19 mouse cellular contexts compared by ENCODE assay signal in genomic region chr19:5181926-5182325, GRCm38 (mm10).
DNase-seq lines count a peak whose midpoint lies in the region; ATAC-seq lines count a peak whose summit lies in the region.
"Had no signal": no experiment of that assay in that cellular context is flagged by ENCODE, and none has a peak within 500 bp of the region (broad histone marks: within the 10 kb centered on the region; RNA-seq: fewer than 3 reads in every experiment).

No protein-coding gene starts in this region.

- H3K9me3 ChIP-seq in forebrain, embryonic 14.5 days (replicated peaks; ENCODE audit: control insufficient read depth, low read length) = no peaks in the 10 kb centered on the region; the same call in 1 of the 2 replicates
- H3K9me3 ChIP-seq in forebrain, embryonic 10.5 days = peaks cover 14% of the 10 kb centered on the region; the same call in 1 of the 2 replicates
- H3K9me3 ChIP-seq in kidney, embryonic 15.5 days (replicated peaks) = 0 out of 2 replicates have a peak, but pooled peaks cover 9% of the 10 kb centered on the region
- H3K9me3 ChIP-seq: embryonic facial prominence, embryonic 15.5 days; heart, embryonic 15.5 days; lung, embryonic 15.5 days had no signal

- DNase-seq in forebrain, embryonic 14.5 days (ENCODE audit: low spot score) = peak; percentile 75
- no peak for DNase-seq in forebrain, embryonic 10.5 days (ENCODE audit: extremely low spot score, low spot score)
- peak; percentile 24 for DNase-seq in kidney, postnatal 10 days
- peak; percentile 18 for DNase-seq in MN1 (ENCODE audit: low spot score)
- DNase-seq in brain, embryonic 18.5 days (ENCODE audit: low read depth, low spot score) = peak; percentile 14
- DNase-seq: adrenal gland, postnatal 36 days; embryo, embryonic 11 days; heart, adult 2 months; left cerebral cortex, postnatal 4 days; right cerebral cortex, postnatal 25 days had no signal

- no peak overlapping the region for H3K4me2 ChIP-seq in forebrain, embryonic 14.5 days (ENCODE audit: low read length)
- H3K4me2 ChIP-seq in kidney, embryonic 15.5 days = no peak overlapping the region
- H3K4me2 ChIP-seq: embryonic facial prominence, embryonic 15.5 days; forebrain, embryonic 13.5 days; heart, embryonic 15.5 days; lung, embryonic 15.5 days had no signal

- H3K36me3 ChIP-seq in forebrain, embryonic 14.5 days (ENCODE audit: control insufficient read depth, insufficient read depth, low read length) = no peaks in the 10 kb centered on the region
- 0 out of 2 replicates have a peak, but pooled peaks cover 6% of the 10 kb centered on the region for H3K36me3 ChIP-seq in forebrain, embryonic 10.5 days (replicated peaks)
- H3K36me3 ChIP-seq in kidney, embryonic 15.5 days = peaks cover 9% of the 10 kb centered on the region
- H3K36me3 ChIP-seq: lung, embryonic 15.5 days had no signal

- 37% methylated on average over 2 of the region's 2 CpGs for WGBS in forebrain, embryonic 14.5 days
- 81% methylated on average over 2 of the region's 2 CpGs for WGBS in forebrain, embryonic 10.5 days
- 64% methylated on average over 2 of the region's 2 CpGs for WGBS in kidney, embryonic 15.5 days

- H3K4me1 ChIP-seq in forebrain, embryonic 14.5 days (ENCODE audit: control insufficient read depth, insufficient read depth, low read length) = no peaks in the 10 kb centered on the region
- H3K4me1 ChIP-seq in forebrain, embryonic 10.5 days = 0 out of 2 replicates have a peak, but pooled peaks cover 5% of the 10 kb centered on the region
- no peaks in the 10 kb centered on the region for H3K4me1 ChIP-seq in kidney, embryonic 15.5 days
- H3K4me1 ChIP-seq: embryonic facial prominence, embryonic 15.5 days; lung, embryonic 15.5 days had no signal

- no peak overlapping the region for H3K9ac ChIP-seq in forebrain, embryonic 14.5 days (ENCODE audit: low read length)
- no peak overlapping the region for H3K9ac ChIP-seq in kidney, embryonic 15.5 days
- H3K9ac ChIP-seq: embryonic facial prominence, embryonic 15.5 days; forebrain, embryonic 13.5 days; heart, embryonic 15.5 days; lung, embryonic 15.5 days had no signal

- H3K27me3 ChIP-seq in forebrain, embryonic 14.5 days (replicated peaks; ENCODE audit: control insufficient read depth, insufficient read depth, low read length) = no peaks in the 10 kb centered on the region
- no peaks in the 10 kb centered on the region for H3K27me3 ChIP-seq in forebrain, embryonic 10.5 days (ENCODE audit: poor library complexity, severe bottlenecking)
- no peaks in the 10 kb centered on the region for H3K27me3 ChIP-seq in kidney, embryonic 15.5 days
- H3K27me3 ChIP-seq: embryonic facial prominence, embryonic 15.5 days; forebrain, embryonic 13.5 days; heart, embryonic 15.5 days; lung, embryonic 15.5 days had no signal

- no peak overlapping the region for H3K4me3 ChIP-seq in forebrain, embryonic 14.5 days (ENCODE audit: low read depth, low read length)
- H3K4me3 ChIP-seq in forebrain, embryonic 10.5 days = no peak overlapping the region
- no peak overlapping the region for H3K4me3 ChIP-seq in kidney, embryonic 15.5 days (replicated peaks)
- H3K4me3 ChIP-seq: embryonic facial prominence, embryonic 15.5 days; forebrain, embryonic 13.5 days; heart, adult 2 months; heart, embryonic 15.5 days; layer of hippocampus, adult 2 months; lung, embryonic 15.5 days had no signal

- no peak overlapping the region for H3K27ac ChIP-seq in forebrain, embryonic 14.5 days (ENCODE audit: low read depth, low read length)
- H3K27ac ChIP-seq in forebrain, embryonic 10.5 days = no peak overlapping the region
- H3K27ac ChIP-seq in kidney, embryonic 15.5 days = no peak overlapping the region
- H3K27ac ChIP-seq: embryonic facial prominence, embryonic 15.5 days; forebrain, embryonic 13.5 days; heart, adult 2 months; heart, embryonic 15.5 days; layer of hippocampus, adult 2 months; lung, embryonic 15.5 days; stomach, postnatal 0 days had no signal

- no peak for ATAC-seq in forebrain, embryonic 14.5 days
- no peak for ATAC-seq in kidney, embryonic 15.5 days (replicated peaks; ENCODE audit: low FRiP score)
- ATAC-seq in erythroblast, adult 5-6 weeks (replicated peaks; ENCODE audit: low FRiP score, poor library complexity, severe bottlenecking) = no peak
- ATAC-seq: forebrain, embryonic 13.5 days; midbrain, embryonic 16.5 days had no signal
